Mouse (Mus musculus) spleen, adult 18-20 months (tissue): ENCODE results near the gene Mavs.

Experiments used
- DNase-seq, 2 experiments: peaks; one replicate each; pipeline ENCODE4 v3.0.0; 2022; ENCODE audit warnings: mixed read lengths in 2 of 2

Gene Mavs

GRCm38 (mm10) chr2:131262680-131263670 is 29.1 kb downstream of the Mavs start:
- no peak for DNase-seq

GRCm38 (mm10) chr2:131264027-131264426 is 30.2 kb downstream of the Mavs start:
- DNase-seq: no peak

- DNase-seq: no peak
Measured at GRCm38 (mm10) chr2:131265056-131265455, 31.2 kb downstream of the Mavs start.

- no peak for DNase-seq
Measured at GRCm38 (mm10) chr2:131275493-131275892, 41.6 kb downstream of the Mavs start.

- DNase-seq: no peak
Measured at GRCm38 (mm10) chr2:131276722-131277121, 42.9 kb downstream of the Mavs start.

GRCm38 (mm10) chr2:131281596-131281995 is 47.7 kb downstream of the Mavs start:
- no peak for DNase-seq

GRCm38 (mm10) chr2:131286276-131286675 is 52.4 kb downstream of the Mavs start:
- DNase-seq: no peak

- DNase-seq: no peak
Measured at GRCm38 (mm10) chr2:131290669-131291068, 56.8 kb downstream of the Mavs start.

- no peak for DNase-seq
Measured at GRCm38 (mm10) chr2:131296746-131297261, 62.9 kb downstream of the Mavs start.
